Mouse (Mus musculus) liver, embryonic 14.5 days (tissue): ENCODE results near the gene Smim24.

Experiments
- CTCF ChIP-seq: IDR thresholded peaks from 2 replicates; pipeline ENCODE4 v1.5.1; 2016; ENCODE audit warnings: antibody characterized with exemption, low read depth, control low read depth
- EP300 ChIP-seq: IDR thresholded peaks from 2 replicates; pipeline ENCODE4 v1.6.1; 2016; ENCODE audit warnings: antibody characterized with exemption, low read depth

DNA sequence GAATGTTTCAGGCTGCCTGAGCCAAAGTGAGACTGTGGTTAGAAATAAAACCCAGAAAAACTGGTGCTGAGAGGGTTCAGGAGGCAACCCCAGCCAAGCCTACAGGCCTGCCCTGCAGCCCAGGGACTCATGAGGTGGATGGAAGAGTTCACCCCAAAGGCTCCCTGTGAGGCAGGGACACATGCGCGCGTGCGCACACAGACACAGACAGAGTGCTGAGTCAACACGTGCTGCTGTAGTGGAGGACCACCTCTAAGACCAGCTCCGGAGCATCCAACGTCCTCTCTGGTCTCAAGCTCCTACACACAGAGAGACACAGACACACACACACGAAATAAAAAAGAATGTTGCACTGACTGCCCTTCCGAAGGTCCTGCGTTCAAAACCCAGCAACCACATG lies 17.5 kb upstream of the Smim24 start:
- TF ChIP-seq EP300, result no peak
- TF ChIP-seq CTCF, result no peak
